Mouse (Mus musculus): ENCODE data around the gene Ypel3.

Ypel3 gene

DNA sequence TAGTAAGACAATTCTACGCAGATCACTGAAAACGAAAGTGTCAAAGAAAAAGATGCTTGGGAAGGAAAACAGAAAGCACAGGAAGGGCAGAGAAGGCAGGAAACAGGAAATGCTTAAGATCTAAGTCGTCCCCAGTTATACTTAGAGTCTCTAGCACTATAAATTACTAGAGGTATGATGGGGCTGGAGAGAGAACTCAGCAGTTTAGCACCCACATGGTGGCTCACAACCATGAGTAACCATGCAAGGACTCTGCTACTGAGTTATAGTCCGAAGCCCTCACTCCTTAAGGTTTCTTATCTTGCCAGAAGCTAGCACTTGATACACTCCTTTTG lies 17.5 kb downstream of the Ypel3 start:
- DNase-seq, result no peak

DNA sequence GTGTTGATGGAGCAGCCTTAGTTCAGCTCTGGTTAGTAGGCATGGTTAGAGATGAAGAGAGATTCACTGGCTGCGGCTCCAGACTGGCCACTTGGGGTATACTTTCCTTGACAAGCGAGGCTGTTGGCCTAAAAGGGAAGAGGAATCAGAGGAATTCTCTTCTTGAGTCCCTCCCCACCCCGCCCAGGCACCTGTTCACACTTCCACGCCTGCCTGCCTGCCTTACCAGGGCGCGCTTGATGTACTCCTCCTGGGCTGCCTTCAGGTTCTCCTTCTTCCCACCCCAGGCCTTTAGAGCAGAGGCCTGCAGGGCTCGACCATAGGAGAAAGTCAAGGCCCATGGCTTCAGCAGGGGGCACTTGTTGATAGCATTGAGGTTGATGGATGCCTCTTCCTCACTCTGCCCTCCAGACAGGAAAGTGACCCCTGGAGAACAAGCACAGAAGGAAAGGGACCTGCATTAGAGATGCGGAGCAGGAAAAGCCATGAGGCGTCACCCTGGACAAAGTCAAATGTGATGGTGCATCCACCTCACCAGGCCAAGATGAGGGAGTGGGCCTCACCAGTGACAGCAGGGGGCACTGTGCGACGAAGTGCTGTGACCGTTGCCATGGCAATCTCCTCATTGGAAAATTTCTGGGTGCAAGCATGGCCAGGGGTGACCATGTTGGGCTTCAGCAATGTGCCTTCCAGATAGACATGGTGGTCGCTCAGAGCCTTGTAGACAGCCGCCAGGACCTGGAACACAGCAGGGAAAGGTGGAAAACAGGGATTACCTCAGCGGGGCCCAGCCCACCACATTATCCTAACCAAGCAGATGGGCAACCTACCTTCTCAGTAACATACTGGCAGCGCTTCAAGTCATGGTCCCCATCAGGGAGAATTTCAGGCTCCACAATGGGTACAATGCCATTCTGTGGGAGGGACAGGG lies 18.9 kb downstream of the Ypel3 start:
- no peak for DNase-seq

DNA sequence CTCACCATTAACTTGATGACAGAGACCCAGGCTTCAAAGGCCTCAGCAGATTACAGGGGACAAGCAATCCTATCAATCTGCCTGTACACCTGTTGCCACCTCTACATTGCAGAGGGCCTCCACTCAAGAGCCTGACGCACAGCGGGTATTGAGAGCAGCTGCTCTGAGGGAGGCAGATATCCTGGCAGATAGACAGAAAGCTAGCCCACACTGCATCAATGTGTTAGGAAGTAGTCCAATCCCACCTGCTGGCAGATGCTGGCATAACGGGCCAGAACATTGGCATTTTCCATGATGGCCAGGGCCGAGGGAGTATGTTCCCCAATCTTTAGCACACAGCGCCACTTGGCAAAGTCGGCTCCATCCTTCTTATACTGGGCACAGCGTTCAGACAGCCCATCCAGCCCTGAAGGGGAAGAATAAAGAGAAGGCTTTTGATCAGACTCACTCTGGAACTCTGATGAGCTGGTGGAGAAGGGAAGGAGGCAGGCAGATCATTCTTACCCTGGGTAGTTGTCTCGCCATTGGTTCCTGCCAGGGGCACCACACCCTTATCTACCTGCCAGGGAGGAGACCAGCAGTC lies 19.7 kb downstream of the Ypel3 start:
- DNase-seq, result no peak

DNA sequence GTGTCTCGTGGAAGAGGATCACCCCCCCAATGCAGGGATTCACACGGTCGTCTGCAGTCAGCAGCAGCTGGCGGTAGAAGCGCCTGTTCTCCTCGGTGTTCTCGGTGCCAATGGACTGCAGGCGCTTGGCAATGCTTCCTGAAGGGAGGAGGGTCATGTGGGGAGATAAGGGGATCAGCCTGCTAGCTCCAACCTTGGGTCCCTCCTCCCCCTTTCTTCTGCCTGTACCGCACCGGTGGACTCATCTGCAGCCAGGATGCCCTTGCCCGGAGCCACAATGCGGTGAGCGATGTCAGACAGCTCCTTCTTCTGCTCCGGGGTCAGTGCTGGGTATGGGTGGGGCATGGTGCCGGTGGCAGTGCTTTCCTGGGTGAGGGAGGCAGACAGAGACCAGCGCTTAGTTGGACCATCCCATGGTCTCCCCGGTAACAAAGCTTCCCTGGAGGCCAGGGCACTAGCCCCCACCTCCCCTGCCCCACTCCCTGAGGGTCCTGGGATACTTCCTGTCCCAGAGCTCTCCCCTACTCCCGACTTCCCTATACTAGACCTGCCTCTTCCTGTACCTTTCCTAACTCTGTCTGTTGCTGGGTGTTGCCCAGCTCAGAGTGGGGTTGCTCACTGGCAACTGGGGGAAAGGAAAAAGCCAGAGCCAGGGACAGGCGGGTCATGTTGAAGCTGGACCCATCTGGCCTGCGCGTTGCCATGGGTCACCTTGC lies 20.8 kb downstream of the Ypel3 start, which contains the start of gene Fam57b:
TSS of gene Fam57b (plus strand) at position 258 of the 716 bp plus-strand sequence.
- DNase-seq, result no peak

DNA sequence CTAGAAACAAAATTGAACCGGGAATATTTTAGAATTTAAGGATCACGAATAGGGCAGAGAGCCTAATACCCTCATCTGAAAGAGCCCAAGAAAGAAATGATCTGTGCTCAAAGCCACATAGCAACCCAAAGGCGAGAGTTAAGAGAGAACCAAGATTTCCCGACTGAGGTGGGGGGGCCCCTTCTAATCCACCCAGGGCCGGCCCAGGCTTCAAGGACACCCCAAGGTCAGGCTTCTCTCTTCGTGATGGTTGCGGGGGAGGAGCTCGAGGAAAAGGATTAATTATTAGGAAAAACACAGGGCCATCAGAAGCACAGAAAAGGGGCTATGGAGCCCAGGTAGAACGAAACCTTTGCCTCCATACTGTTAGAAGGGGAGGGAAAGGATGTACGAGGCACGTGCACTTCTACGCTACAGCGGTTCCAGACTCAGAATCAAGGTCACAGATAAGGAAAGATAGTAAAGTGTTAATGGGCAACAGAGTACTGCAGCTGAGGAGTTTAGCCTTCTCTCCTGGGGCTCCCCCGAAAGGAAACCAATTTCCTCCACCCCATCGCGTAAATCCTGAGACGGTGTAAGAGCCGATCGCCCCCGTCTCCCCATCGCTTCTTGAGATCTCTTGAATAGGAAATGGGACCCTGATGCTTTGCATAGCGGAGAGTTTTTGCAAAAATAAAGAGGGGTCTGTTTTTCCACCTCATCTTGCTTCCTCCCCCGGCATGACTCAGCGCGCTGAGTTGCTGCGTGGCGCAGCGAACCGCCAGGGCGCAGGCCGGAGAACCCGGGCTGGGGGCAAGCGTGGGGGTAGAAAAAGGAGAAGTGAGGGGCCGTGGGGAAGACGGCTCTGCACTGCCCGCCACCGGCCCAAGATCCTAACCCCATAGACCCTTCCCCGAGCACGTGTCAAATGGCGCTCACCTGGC lies 21.6 kb downstream of the Ypel3 start:
- no peak for DNase-seq

DNA sequence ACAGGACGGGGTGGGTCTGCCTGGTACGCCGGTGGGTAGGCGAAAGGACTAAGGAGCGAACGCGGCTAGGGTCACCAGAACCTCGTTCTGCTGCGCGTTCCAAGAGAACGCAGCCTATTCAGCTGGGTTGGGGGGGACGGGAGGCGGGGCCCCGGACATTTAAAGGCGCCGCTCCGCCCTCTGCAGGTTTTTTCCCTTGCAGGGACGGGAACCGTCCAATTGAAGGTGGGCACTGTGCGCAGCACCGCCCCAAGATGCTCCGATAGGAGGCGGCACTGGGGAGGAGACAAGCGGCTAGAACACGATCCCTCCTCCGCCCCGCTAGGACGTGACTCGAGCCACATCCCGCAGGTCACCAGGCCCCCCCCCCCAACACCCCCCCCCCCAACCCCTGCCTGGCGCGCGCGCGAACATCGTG lies 22.3 kb downstream of the Ypel3 start:
- DNase-seq, result peak; percentile 98

DNA sequence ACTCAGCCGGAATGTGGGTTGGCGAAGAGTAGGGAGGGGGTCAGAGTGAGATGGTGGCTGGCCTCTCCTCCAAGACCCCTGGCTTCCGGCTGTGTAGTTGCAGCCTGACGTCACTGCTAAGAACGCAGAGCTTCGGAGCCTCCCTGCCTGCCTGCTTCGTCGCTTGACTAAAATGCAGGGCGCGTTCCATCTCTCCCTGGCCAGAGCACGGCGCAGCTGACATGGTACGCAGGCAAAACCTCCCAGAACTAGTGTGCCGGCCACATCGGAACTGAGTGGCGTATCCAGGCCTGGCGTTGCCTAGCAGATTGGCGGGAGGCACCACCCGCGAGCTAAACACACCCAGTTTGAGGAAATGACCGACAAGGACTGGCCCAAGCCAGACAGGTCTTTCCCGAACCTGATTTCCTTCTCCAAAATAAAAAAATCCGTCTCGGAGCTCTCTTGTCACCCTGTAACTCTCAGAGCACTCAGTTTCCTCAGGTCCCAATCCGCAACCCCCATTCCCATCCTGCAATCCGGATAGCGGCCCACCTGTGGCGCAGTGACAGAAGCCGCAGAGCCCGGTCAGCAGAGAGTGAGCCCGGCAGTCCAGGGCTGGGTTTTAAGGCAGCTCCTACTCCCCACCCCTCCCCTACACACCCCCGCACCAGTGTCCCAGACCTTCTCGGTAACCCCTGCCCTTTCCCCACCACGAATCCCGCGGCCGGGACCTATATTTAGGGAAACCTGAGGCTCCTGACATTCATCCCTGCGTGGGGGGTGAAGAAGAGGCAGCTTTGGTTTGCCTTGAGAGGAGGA lies 22.9 kb downstream of the Ypel3 start:
- DNase-seq, result no peak

DNA sequence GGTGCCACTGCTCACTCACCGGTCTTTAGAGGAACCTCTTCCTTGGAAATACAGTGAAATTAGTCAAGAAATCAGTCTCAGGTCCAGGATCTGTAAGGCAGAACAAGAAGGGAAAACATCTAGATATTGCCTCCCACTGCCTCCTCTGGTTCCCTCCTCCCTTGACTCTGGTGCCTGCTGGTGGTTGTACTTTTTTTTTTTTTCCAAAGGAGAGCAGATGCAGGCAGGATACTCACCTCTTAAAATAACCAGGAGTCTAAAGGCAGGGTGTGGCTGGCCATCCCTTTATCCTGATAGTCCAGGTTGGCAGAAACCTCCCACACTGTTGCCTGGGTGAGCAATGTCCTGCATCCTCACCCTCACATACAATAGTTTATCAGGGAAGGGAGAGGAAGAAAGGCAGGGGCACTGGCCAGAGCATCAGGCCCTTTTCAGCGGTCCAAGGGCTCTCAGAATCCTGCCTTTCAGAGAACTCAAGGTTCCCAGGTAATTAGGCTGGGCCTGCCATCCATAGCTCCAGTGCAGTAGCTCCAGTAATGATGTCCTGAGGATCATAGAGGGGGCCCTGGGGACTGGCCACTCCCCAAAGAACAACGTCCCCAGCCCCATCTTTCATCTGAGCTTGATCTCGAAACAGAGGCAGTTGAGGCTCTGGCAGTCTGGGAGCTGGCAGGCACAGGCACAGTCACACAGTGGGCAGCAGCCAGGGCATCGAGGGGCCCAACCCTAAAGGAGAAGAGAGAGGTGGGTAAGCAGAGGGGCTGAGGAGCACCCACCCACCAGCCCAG lies 23.7 kb downstream of the Ypel3 start:
- no peak for DNase-seq

DNA sequence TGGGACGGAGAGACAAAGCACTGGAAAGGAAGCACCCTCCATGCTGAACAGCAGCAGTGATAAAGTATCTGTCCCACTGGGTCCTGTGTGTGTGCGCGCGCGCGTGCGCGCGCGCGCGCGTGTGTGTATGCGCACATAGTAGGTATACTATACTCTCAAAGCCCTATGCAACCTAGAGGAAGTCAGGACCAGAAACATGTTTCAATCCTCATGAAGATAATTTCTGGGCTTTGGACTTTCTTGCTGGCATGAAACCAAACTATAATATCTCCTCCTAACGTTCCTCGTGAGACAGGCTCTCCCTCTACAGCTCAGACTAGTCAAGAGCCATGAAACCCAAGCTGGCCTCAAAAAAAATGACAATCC lies 24.3 kb downstream of the Ypel3 start:
- no peak for DNase-seq

DNA sequence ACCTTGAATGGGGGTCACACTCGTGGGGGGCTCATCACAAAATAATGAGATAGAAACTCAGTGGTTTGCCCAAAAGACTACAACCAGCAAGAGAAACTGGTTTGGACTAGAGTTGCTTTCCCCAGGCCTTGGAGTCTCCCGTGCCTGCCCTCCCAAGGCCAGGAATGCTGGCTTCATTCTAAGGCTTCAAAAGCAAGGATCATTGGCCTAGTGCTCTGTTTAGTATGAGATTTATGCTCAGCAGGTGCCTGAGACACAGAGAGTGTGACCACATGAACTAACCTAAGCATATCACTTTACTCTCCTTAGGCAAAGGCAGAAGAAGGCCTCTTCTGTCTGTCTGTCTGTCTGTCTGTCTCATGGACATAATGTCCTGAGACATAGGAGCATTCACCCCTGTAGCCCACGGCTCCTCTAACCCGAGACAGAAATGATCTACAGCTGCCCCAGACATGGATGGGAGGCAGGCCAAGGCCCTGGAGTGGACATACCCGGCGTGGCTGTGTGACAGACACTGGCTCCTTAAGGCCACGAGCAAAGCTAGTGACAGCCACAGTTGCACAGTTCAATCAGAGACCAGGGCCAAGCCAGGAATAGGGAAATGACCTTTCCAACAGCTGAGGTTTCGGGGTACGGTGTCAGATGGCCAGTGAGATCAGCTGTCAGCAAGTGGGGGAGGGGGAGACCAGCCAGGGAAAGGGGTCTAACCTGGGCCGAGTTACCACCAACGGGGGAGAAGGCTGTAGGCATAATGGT lies 25.6 kb downstream of the Ypel3 start:
- DNase-seq, result no peak

DNA sequence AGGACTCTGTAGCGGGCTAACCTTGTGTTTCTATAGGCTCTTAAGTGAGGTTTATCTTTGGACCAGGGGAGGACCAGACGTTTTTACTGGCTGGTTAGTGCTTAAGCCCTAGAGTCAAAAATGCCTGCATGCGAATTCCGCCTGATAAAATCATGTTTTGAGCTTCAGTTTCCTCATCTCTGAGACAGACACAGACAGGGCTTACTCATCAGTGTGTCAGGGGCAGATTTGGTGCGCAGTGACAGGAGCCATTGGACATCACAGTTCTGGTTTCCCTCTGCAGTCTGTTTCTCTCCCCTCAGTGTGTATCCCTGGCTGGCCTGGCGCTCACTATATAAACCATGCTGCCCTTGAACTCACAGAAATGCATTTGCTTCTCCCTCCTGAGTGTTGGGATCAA lies 26.4 kb downstream of the Ypel3 start:
- DNase-seq, result no peak

DNA sequence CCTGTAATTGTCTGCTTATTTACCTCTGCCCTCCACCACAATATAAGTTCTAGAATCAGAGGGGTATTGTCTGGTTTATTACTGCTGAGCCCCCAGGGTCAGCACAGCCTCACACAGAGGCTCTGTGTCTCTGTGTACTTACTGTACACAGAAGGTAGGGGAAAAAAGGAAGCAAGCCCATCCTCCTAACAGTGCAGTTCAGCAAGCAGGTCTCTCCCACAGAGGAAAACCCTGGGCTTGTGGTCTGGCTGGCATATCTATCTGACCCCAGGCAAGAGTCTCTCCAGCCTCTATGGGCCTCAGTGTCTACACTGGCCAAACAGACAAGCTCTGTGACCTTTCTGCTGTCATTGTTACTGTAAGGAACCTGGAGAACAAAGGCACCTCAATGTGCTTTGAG lies 27.0 kb downstream of the Ypel3 start:
- no peak for DNase-seq

DNA sequence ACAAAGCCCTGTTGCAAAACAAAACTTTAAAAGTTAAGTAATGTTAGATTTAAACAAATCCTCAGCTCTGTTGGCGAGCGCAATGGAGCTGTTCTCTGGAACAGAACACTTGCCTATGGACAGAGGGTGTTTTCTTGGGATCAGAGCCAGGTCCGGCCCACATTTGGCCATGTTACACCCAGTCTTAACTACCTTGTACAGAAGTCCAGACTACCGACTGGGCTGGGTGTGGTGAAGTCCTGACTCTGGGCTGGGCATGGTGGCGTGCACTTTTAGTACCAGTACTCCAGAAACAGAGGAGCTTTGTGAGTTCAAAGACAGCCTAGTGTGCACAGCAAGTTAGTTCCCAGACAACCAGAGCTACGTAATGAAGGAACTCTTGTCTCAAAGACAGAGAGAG lies 30.2 kb downstream of the Ypel3 start:
- DNase-seq, result no peak

DNA sequence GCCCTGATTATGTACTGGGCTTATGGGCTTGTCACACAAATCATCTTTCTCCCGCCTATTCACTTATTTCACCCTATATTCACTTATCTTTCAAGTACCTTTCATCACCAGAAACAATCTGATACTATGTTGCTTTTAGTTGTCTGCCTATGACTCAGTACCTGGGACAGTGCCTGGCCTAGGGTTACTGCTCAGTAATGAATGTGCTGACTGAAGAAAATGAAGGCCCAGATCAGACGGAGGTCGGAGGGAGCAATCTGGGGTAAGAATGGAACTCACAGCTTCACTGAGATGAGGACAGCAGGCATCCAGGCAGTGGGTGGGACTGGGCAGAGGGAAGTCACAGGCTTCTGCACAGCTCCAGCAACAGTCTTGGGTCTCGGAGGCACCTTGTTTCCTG lies 30.6 kb downstream of the Ypel3 start:
- DNase-seq, result no peak

DNA sequence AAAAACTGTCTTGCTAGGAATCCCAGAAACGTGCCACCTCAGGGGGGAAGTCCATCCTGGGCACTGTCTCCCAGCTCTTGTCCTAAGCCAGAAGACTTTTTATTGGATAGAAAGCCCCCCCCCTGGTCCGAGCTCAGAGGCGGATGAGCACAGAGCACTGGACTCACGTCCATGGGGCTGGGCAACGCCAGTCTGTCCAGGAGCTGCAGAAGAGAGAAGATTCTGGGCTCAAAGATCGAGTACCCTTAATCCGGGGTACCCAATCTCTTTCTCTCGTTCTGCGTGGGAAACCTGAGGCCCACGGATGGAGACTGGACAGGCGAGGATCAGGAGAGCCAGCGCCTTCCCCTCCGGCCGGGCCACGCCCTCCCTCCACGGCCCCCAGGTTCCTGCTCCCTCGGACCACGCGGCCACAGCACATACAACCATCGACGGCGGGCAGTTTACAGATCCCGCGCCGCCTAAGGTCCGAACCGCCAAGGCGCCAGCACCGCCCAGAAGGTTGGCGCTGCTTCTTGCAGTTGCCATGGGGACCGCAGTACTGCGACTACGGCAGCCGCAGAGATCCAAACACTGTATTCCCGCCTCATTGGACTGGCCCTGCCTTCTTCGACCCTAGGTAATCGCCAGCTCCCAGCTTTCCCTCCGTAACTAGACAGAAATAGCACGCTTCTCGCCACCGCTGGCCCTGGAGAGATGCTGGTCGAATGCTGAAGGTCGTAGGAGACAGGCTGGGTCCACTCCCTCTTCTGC lies 32.1 kb downstream of the Ypel3 start:
- DNase-seq, result peak; percentile 95

DNA sequence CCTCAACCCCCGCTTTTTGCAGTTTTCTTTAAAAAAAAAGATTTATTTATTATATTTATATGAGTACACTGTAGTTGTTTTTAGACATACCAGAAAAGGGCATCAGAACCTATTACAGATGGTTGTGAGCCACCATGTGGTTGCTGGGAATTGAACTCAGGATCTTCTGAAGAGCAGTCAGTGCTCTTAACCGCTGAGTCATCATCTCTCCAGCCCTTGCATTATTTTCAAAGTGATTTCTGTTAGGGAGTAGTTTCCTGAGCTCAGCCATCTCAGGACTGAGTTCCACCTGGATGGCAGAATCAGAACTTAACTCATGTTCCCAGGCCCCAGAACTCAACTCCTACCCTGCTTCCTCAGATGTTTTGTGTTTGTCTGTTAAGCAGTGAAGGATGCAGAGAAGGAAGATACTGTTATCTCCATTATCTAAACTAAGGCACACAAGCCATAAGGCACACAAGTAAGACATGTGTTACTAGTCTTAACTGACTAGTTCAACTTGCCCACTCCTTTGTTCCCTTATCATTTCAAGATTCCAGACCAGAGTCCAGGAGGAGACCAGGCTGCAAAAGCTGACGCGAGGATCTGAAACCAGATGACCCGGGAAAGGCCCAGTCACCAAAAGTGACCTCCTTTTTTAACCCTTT lies 33.1 kb downstream of the Ypel3 start:
- no peak for DNase-seq

DNA sequence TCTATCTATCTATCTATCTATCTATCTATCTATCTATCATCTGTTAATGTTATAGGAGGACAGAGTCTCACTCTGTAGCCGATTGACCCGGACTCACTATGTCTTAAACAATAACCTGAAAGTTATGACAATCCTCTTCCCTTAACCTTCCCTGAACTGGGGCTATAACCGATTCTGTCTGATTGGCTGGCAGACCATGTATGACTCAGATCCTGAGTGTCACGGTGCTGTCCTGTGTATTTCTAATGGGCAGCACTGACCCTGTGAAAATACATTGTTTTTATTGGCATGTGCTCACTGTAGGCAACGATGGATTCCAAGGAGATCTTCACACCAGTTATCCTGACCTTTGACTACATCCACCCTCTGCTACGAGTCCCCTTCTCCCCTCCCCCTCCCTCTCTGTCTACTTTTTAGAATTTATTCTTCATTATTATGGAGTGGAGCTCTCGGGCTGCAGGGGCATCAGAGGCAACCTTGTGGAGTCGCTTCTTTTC lies 39.0 kb downstream of the Ypel3 start:
- no peak for DNase-seq

DNA sequence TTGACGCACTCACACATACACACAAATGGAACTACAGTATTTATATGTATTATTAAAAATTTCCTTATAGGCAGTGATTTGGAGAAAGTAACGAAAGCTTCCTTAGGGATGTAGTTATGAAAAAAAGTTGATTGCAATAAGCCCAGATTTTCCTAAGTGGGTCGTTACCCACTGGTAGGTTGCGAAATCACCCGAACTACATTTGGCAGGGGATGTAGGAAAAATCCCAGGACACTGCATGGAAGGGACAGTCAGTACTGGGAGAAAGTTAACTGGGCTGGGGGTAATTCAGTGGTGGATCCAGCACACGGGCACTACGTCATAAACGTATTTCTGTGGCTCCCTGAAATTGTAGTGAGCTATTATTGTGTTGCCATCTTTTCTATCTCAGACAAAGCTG lies 39.7 kb downstream of the Ypel3 start:
- DNase-seq, result no peak

DNA sequence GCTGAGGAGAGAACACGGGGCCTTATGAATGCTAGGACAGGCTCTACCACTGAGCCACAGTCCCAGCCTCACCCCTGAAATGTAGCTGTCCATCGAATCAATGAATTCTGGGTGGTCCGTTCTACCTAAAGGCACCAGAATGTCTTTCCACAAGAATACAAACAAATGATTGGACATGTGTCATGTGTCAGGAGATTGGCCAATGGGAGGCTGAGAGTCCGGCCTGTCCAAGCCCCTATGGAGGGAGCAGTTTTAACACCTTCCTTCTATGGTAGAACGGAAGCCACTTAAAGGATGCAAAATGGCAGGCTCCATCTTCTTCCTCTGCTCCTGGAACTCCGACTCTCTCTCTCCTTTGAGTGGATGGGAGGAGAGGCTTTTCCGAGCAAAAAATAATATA lies 40.8 kb downstream of the Ypel3 start:
- DNase-seq, result no peak

Measured in embryo, embryonic 11 days (tissue).